Mouse (Mus musculus): ENCODE measurements around the gene Ttyh3. TPM values are rescaled to one million over a fixed set of nuclear protein-coding genes. Genes with fewer than 3 reads are reported as not detected.

Gene Ttyh3
- total RNA-seq, 2 experiments from 2014 or later, result 13.4 to 14.7 TPM

- intact Hi-C loops (cut with DNase I), result no loop called here
- no peak for DNase-seq
These were observed 5.4 kb upstream of the Ttyh3 start for GRCm38 (mm10) chr5:140654096-140654845.

GRCm38 (mm10) chr5:140652587-140652986, 3.8 kb upstream of the Ttyh3 start:
- DNase-seq, result no peak

GRCm38 (mm10) chr5:140651231-140651630, 2.4 kb upstream of the Ttyh3 start:
- DNase-seq, result no peak
- intact Hi-C loops (cut with DNase I), result loop anchor here (2.0 kb wide), 1 partner anchor 52 kb away; the partner anchor contains the start of gene Iqce

More at GRCm38 (mm10) chr5:140652587-140652986, 3.8 kb upstream of the Ttyh3 start:
- intact Hi-C loops (cut with DNase I), result no loop called here

GRCm38 (mm10) chr5:140649881-140650414, 1.1 kb upstream of the Ttyh3 start:
- intact Hi-C loops (cut with DNase I), result loop anchor here (2.0 kb wide), 1 partner anchor 53 kb away; the partner anchor contains the start of gene Iqce
- DNase-seq, result no peak

- peak; percentile 93 to 94 for DNase-seq
- intact Hi-C loops (cut with DNase I), result no loop called here
These were observed 353 bp upstream of the Ttyh3 start for GRCm38 (mm10) chr5:140649101-140649667.

- intact Hi-C loops (cut with DNase I), result no loop called here
- DNase-seq, result peak; percentile 45 to 59
These were observed 861 bp downstream of the Ttyh3 start for GRCm38 (mm10) chr5:140647821-140648518.

- DNase-seq, result no peak
- intact Hi-C loops (cut with DNase I), result no loop called here
These were observed 1.6 kb downstream of the Ttyh3 start for GRCm38 (mm10) chr5:140647031-140647760.

GRCm38 (mm10) chr5:140646171-140646570, 2.7 kb downstream of the Ttyh3 start:
- intact Hi-C loops (cut with DNase I), result no loop called here
- DNase-seq, result no peak

GRCm38 (mm10) chr5:140645454-140645853, 3.4 kb downstream of the Ttyh3 start:
- intact Hi-C loops (cut with DNase I), result no loop called here
- no peak for DNase-seq

- DNase-seq, result peak in 1 of 2 experiments; percentile 38
- intact Hi-C loops (cut with DNase I), result no loop called here
These were observed 4.1 kb downstream of the Ttyh3 start for GRCm38 (mm10) chr5:140644702-140645201.

GRCm38 (mm10) chr5:140644263-140644662, 4.6 kb downstream of the Ttyh3 start:
- no peak for DNase-seq
- intact Hi-C loops (cut with DNase I), result no loop called here

- peak in 1 of 2 experiments; percentile 45 for DNase-seq
- intact Hi-C loops (cut with DNase I), result no loop called here
These were observed 6.8 kb downstream of the Ttyh3 start for GRCm38 (mm10) chr5:140642076-140642475.

GRCm38 (mm10) chr5:140641254-140641928, 7.4 kb downstream of the Ttyh3 start:
- DNase-seq, result no peak

GRCm38 (mm10) chr5:140640812-140641211, 8.0 kb downstream of the Ttyh3 start:
- intact Hi-C loops (cut with DNase I), result no loop called here
- DNase-seq, result no peak

More at GRCm38 (mm10) chr5:140641254-140641928, 7.4 kb downstream of the Ttyh3 start:
- intact Hi-C loops (cut with DNase I), result no loop called here

GRCm38 (mm10) chr5:140639871-140640270, 9.0 kb downstream of the Ttyh3 start:
- intact Hi-C loops (cut with DNase I), result no loop called here
- peak; percentile 62 to 63 for DNase-seq

GRCm38 (mm10) chr5:140639312-140639711, 9.5 kb downstream of the Ttyh3 start:
- intact Hi-C loops (cut with DNase I), result no loop called here
- no peak for DNase-seq

GRCm38 (mm10) chr5:140638484-140638883, 10.3 kb downstream of the Ttyh3 start:
- intact Hi-C loops (cut with DNase I), result no loop called here
- no peak for DNase-seq

GRCm38 (mm10) chr5:140637989-140638388, 10.8 kb downstream of the Ttyh3 start:
- no peak for DNase-seq
- intact Hi-C loops (cut with DNase I), result no loop called here

GRCm38 (mm10) chr5:140637058-140637410, 11.8 kb downstream of the Ttyh3 start:
- DNase-seq, result no peak
- intact Hi-C loops (cut with DNase I), result no loop called here
